Mouse (Mus musculus) kidney, embryonic 15.5 days (tissue): ENCODE results near the gene Plscr1. TPM values are rescaled to one million over a fixed set of nuclear protein-coding genes. Genes with fewer than 3 reads are reported as not detected.

Experiments used
- ATAC-seq: fragments of 200-750 bp; cut with Nextera tagmentation; replicated peaks from 2 replicates; pipeline ENCODE4 v1.8.0; 2017; ENCODE audit warnings: moderate TSS enrichment; ENCODE audit not compliant: low FRiP score
- H3K27ac ChIP-seq: fragments of 300-500 bp; sonication (generic); 2 replicates; pipeline ENCODE4 v1.5.1; 2015; ENCODE audit warnings: mild to moderate bottlenecking, inconsistent platforms
- H3K27me3 ChIP-seq: fragments of 300-500 bp; sonication (generic); 2 replicates; pipeline ENCODE4 v1.6.1; 2015; ENCODE audit warnings: inconsistent platforms
- H3K36me3 ChIP-seq: fragments of 300-500 bp; sonication (generic); 2 replicates; pipeline ENCODE4 v1.6.1; 2015; ENCODE audit warnings: inconsistent platforms
- H3K4me1 ChIP-seq: fragments of 300-500 bp; sonication (generic); 2 replicates; pipeline ENCODE4 v1.6.1; 2015; ENCODE audit warnings: inconsistent platforms
- H3K4me2 ChIP-seq: fragments of 300-500 bp; sonication (generic); 2 replicates; pipeline ENCODE4 v1.6.1; 2015; ENCODE audit warnings: moderate library complexity, mild to moderate bottlenecking, inconsistent platforms
- H3K4me3 ChIP-seq: fragments of 300-500 bp; sonication (generic); replicated peaks from 2 replicates; pipeline ENCODE4 v1.5.1; 2015; ENCODE audit warnings: mild to moderate bottlenecking, inconsistent platforms
- H3K9ac ChIP-seq: fragments of 300-500 bp; sonication (generic); 2 replicates; pipeline ENCODE4 v1.6.1; 2015; ENCODE audit warnings: mild to moderate bottlenecking, inconsistent platforms
- H3K9me3 ChIP-seq: fragments of 300-500 bp; sonication (generic); replicated peaks from 2 replicates; pipeline ENCODE4 v1.6.1; 2016; ENCODE audit warnings: inconsistent platforms
- WGBS: fragments of 180-500 bp; shearing (Covaris S2); methylation state at CpG from one replicate; pipeline ENCODE4 v1.1.7; 2015; ENCODE audit warnings: mixed read lengths; 5-methylcytosine and 5-hydroxymethylcytosine counted together
- polyA plus RNA-seq: library from polyadenylated mRNA; unstranded; fragments of >200 nt; fragmentation: Nextera tagmentation; extraction: Ambion mirVana; gene quantifications from 2 replicates; pipeline ENCODE4 v1.2.1, GENCODE M21; 2015

Gene Plscr1
- polyA plus RNA-seq, 1 experiment from 2014 or later = 74.6 TPM

GRCm38 (mm10) chr9:92226795-92227194 is 22.8 kb upstream of the Plscr1 start:
- no peak overlapping the region for H3K27ac ChIP-seq
- H3K36me3 ChIP-seq = no peaks in the 10 kb centered on the region
- no peak overlapping the region for H3K4me2 ChIP-seq
- no peaks in the 10 kb centered on the region for H3K4me1 ChIP-seq
- ATAC-seq = no peak
- H3K9me3 ChIP-seq = no peaks in the 10 kb centered on the region
- WGBS = 86% methylated on average over 3 of the region's 3 CpGs
- H3K4me3 ChIP-seq = no peak overlapping the region
- H3K9ac ChIP-seq = no peak overlapping the region
- no peaks in the 10 kb centered on the region for H3K27me3 ChIP-seq

- Histone ChIP-seq H3K4me2 (no peak overlapping the region), H3K4me3 (no peak overlapping the region), H3K27ac (no peak overlapping the region), H3K4me1 (no peaks in the 10 kb centered on the region), H3K9me3 (no peaks in the 10 kb centered on the region), H3K27me3 (no peaks in the 10 kb centered on the region), H3K9ac (no peak overlapping the region), H3K36me3 (no peaks in the 10 kb centered on the region)
- ATAC-seq = no peak
- 67% methylated on average over 16 of the region's 16 CpGs for WGBS
Measured at GRCm38 (mm10) chr9:92228867-92229832, 20.4 kb upstream of the Plscr1 start.

GRCm38 (mm10) chr9:92229833-92230205 is 19.7 kb upstream of the Plscr1 start:
- no peak overlapping the region for H3K4me2 ChIP-seq
- no peak overlapping the region for H3K9ac ChIP-seq
- no peak overlapping the region for H3K4me3 ChIP-seq
- no peak overlapping the region for H3K27ac ChIP-seq
- H3K27me3 ChIP-seq = no peaks in the 10 kb centered on the region
- no peaks in the 10 kb centered on the region for H3K36me3 ChIP-seq
- no peaks in the 10 kb centered on the region for H3K4me1 ChIP-seq
- ATAC-seq = 0 out of 2 replicates have a peak, but pooled peaks have one; percentile 40
- 27% methylated on average over 2 of the region's 2 CpGs for WGBS
- H3K9me3 ChIP-seq = no peaks in the 10 kb centered on the region

GRCm38 (mm10) chr9:92234901-92235458 is 14.6 kb upstream of the Plscr1 start:
- Histone ChIP-seq H3K4me1 (no peaks in the 10 kb centered on the region), H3K36me3 (no peaks in the 10 kb centered on the region), H3K4me3 (no peak overlapping the region), H3K27ac (no peak overlapping the region), H3K4me2 (no peak overlapping the region), H3K9ac (no peak overlapping the region), H3K27me3 (no peaks in the 10 kb centered on the region), H3K9me3 (no peaks in the 10 kb centered on the region)
- ATAC-seq = no peak
- 87% methylated on average over 11 of the region's 11 CpGs for WGBS

GRCm38 (mm10) chr9:92248773-92249446 is 640 bp upstream of the Plscr1 start:
- Histone ChIP-seq H3K9ac (no peak overlapping the region), H3K27me3 (no peaks in the 10 kb centered on the region), H3K9me3 (no peaks in the 10 kb centered on the region), H3K27ac (no peak overlapping the region), H3K4me2 (peak overlapping the region; percentile 72), H3K4me1 (peaks cover 10% of the 10 kb centered on the region), H3K36me3 (no peaks in the 10 kb centered on the region), H3K4me3 (0 out of 2 replicates have a peak overlapping the region, but pooled peaks have one; percentile 69)
- WGBS = 83% methylated on average over 7 of the region's 7 CpGs
- no peak for ATAC-seq

GRCm38 (mm10) chr9:92249987-92250772 is 630 bp downstream of the Plscr1 start:
- H3K27ac ChIP-seq = peak overlapping the region; percentile 99
- peak overlapping the region; percentile 72 for H3K4me2 ChIP-seq
- H3K27me3 ChIP-seq = no peaks in the 10 kb centered on the region
- H3K36me3 ChIP-seq = no peaks in the 10 kb centered on the region
- peak; percentile 98 for ATAC-seq
- WGBS = under 1% methylated on average over 40 of the region's 40 CpGs
- no peaks in the 10 kb centered on the region for H3K9me3 ChIP-seq
- peaks cover 10% of the 10 kb centered on the region for H3K4me1 ChIP-seq
- peak overlapping the region; percentile 69 for H3K4me3 ChIP-seq
- peak overlapping the region; percentile 72 for H3K9ac ChIP-seq

- ATAC-seq = no peak
- Histone ChIP-seq H3K4me2 (no peak overlapping the region), H3K27me3 (no peaks in the 10 kb centered on the region), H3K9me3 (no peaks in the 10 kb centered on the region), H3K36me3 (no peaks in the 10 kb centered on the region), H3K4me3 (no peak overlapping the region), H3K4me1 (peaks cover 10% of the 10 kb centered on the region), H3K27ac (no peak overlapping the region), H3K9ac (no peak overlapping the region)
- 79% methylated on average over 5 of the region's 5 CpGs for WGBS
Measured at GRCm38 (mm10) chr9:92252718-92253117, 3.2 kb downstream of the Plscr1 start.

GRCm38 (mm10) chr9:92253585-92254321 is 4.2 kb downstream of the Plscr1 start:
- Histone ChIP-seq H3K4me3 (no peak overlapping the region), H3K27me3 (no peaks in the 10 kb centered on the region), H3K4me2 (no peak overlapping the region), H3K4me1 (peaks cover 10% of the 10 kb centered on the region), H3K9me3 (no peaks in the 10 kb centered on the region), H3K9ac (no peak overlapping the region), H3K27ac (no peak overlapping the region), H3K36me3 (no peaks in the 10 kb centered on the region)
- no peak for ATAC-seq
- WGBS = 87% methylated on average over 10 of the region's 10 CpGs

- H3K4me2 ChIP-seq = no peak overlapping the region
- ATAC-seq = no peak
- 0 out of 2 replicates have a peak, but pooled peaks cover 1% of the 10 kb centered on the region for H3K4me1 ChIP-seq
- H3K27me3 ChIP-seq = no peaks in the 10 kb centered on the region
- 74% methylated on average over 7 of the region's 7 CpGs for WGBS
- peaks cover 47% of the 10 kb centered on the region for H3K36me3 ChIP-seq
- no peak overlapping the region for H3K9ac ChIP-seq
- no peaks in the 10 kb centered on the region for H3K9me3 ChIP-seq
- H3K27ac ChIP-seq = 0 out of 2 replicates have a peak overlapping the region, but pooled peaks have one; percentile 7
- no peak overlapping the region for H3K4me3 ChIP-seq
Measured at GRCm38 (mm10) chr9:92260481-92261159, 11.1 kb downstream of the Plscr1 start.

GRCm38 (mm10) chr9:92265719-92266118 is 16.2 kb downstream of the Plscr1 start:
- Histone ChIP-seq H3K9ac (no peak overlapping the region), H3K4me3 (no peak overlapping the region), H3K27me3 (no peaks in the 10 kb centered on the region), H3K9me3 (no peaks in the 10 kb centered on the region; the same call in 1 of the 2 replicates), H3K4me2 (no peak overlapping the region), H3K36me3 (peaks cover 80% of the 10 kb centered on the region), H3K27ac (no peak overlapping the region), H3K4me1 (peaks cover 19% of the 10 kb centered on the region; the same call in 1 of the 2 replicates)
- WGBS = 81% methylated on average over 4 of the region's 4 CpGs
- ATAC-seq = no peak
